Mouse (Mus musculus) lung, postnatal 0 days (tissue): ENCODE measurements around the gene Ankrd31. TPM values are rescaled to one million over a fixed set of nuclear protein-coding genes. Genes with fewer than 3 reads are reported as not detected.

Experiments used
- ATAC-seq: fragments of 200-750 bp; cut with Nextera tagmentation; 2 replicates; pipeline ENCODE4 v1.8.0; 2017; ENCODE audit warnings: moderate library complexity
- DNase-seq: peaks from one replicate; pipeline ENCODE4 v3.0.0-alpha.2; 2016; ENCODE audit warnings: low spot score
- H3K27ac ChIP-seq: fragments of 300-500 bp; sonication (generic); 2 replicates; pipeline ENCODE4 v1.5.1; 2014; ENCODE audit warnings: antibody characterized with exemption, mild to moderate bottlenecking, low read length, mixed read lengths
- H3K27me3 ChIP-seq: fragments of 300-500 bp; sonication (generic); replicated peaks from 2 replicates; pipeline ENCODE4 v1.6.1; 2014; ENCODE audit warnings: low read length, mixed read lengths; ENCODE audit not compliant: insufficient read depth
- H3K36me3 ChIP-seq: fragments of 300-500 bp; sonication (generic); 2 replicates; pipeline ENCODE4 v1.6.1; 2014; ENCODE audit warnings: low read length, mixed read lengths; ENCODE audit not compliant: insufficient read depth
- H3K4me1 ChIP-seq: fragments of 300-500 bp; sonication (generic); 2 replicates; pipeline ENCODE4 v1.6.1; 2014; ENCODE audit warnings: antibody characterized with exemption, low read depth, low read length, mixed read lengths; ENCODE audit not compliant: insufficient read depth
- H3K4me2 ChIP-seq: fragments of 300-500 bp; sonication (generic); replicated peaks from 2 replicates; pipeline ENCODE4 v1.6.1; 2014; ENCODE audit warnings: low read depth, mild to moderate bottlenecking, low read length, moderate library complexity, mixed read lengths
- H3K4me3 ChIP-seq: fragments of 300-500 bp; sonication (generic); 2 replicates; pipeline ENCODE4 v1.5.1; 2014; ENCODE audit warnings: low read depth, low read length
- H3K9ac ChIP-seq: fragments of 300-500 bp; sonication (generic); replicated peaks from 2 replicates; pipeline ENCODE4 v1.6.1; 2014; ENCODE audit warnings: low read depth, mild to moderate bottlenecking
- H3K9me3 ChIP-seq: fragments of 300-500 bp; sonication (generic); 2 replicates; pipeline ENCODE4 v1.6.1; 2016; ENCODE audit warnings: low read length, mixed read lengths
- CTCF ChIP-seq: IDR thresholded peaks from 2 replicates; pipeline ENCODE4 v1.5.1; 2016; ENCODE audit warnings: antibody characterized with exemption, mild to moderate bottlenecking
- EP300 ChIP-seq: IDR thresholded peaks from 2 replicates; pipeline ENCODE4 v1.6.1; 2016; ENCODE audit warnings: antibody characterized with exemption, mild to moderate bottlenecking, control low read depth
- WGBS: fragments of 180-500 bp; shearing (Covaris S2); extraction: QIAGEN DNeasy Blood & Tissue Kit; methylation state at CpG from one replicate; pipeline ENCODE4 v1.1.7; 2014; 5-methylcytosine and 5-hydroxymethylcytosine counted together
- polyA plus RNA-seq: library from polyadenylated mRNA; unstranded; fragments of >200 nt; fragmentation: Nextera tagmentation; extraction: Ambion mirVana; gene quantifications from 2 replicates; pipeline ENCODE4 v1.2.1, GENCODE M21; 2015

Gene Ankrd31
- polyA plus RNA-seq, 1 experiment from 2014 or later, result not detected

DNA sequence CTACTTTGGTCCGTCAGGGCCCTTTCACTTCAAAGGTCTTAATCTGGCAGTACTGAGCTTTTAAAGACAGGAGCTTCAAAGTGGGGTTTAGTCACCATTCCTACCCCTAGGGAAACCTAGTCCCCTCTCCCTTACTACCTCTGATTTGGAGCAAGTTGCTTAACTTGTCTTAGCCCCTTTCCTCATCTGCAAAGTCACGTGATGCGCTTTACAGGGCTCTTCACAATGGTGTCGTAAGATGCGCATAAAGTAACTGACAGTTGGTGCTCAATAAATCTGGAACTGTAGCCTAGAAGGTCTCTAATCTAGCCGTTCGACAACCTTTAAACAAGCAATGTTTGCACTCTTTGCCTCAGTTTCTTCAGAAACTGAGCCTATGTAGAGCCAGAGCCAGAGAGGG, 19.8 kb upstream of the Ankrd31 start:
- Histone ChIP-seq H3K4me1 (no peaks in the 10 kb centered on the region), H3K4me3 (no peak overlapping the region), H3K36me3 (no peaks in the 10 kb centered on the region), H3K4me2 (no peak overlapping the region), H3K9me3 (no peaks in the 10 kb centered on the region), H3K9ac (no peak overlapping the region), H3K27ac (no peak overlapping the region), H3K27me3 (no peaks in the 10 kb centered on the region)
- no peak for TF ChIP-seq CTCF
- TF ChIP-seq EP300, result no peak
- DNase-seq (no peak), ATAC-seq (no peak)
- 73% methylated on average over 7 of the region's 7 CpGs for WGBS

- no peaks in the 10 kb centered on the region for H3K36me3 ChIP-seq
- ATAC-seq (no peak), DNase-seq (no peak)
- no peak overlapping the region for H3K4me3 ChIP-seq
- H3K9ac ChIP-seq, result no peak overlapping the region
- no peaks in the 10 kb centered on the region for H3K9me3 ChIP-seq
- no peaks in the 10 kb centered on the region for H3K4me1 ChIP-seq
- H3K4me2 ChIP-seq, result no peak overlapping the region
- TF ChIP-seq EP300 (no peak), CTCF (no peak)
- 89% methylated on average over 5 of the region's 5 CpGs for WGBS
- no peaks in the 10 kb centered on the region for H3K27me3 ChIP-seq
- no peak overlapping the region for H3K27ac ChIP-seq
Observed at GRCm38 (mm10) chr13:96729146-96729545, 18.9 kb upstream of the Ankrd31 start.

DNA sequence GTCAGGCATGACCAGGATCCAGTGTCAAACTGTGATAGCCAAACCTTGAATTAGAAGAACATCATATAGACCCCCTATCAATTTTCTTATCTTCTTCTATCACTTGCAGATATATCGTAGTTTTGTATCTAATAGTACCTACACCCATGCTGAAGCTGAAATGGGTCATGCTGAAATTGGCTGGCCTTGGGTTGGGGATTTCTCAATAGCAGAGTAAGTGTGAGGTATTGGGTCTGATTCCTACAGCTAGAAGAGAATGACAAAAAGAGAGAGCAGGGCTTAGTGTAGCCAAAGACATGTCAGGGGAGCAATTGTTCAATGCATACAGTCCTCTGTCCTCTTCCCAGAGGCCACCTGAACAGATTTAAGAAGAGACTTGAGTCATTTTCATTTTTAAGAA, 18.0 kb upstream of the Ankrd31 start:
- Histone ChIP-seq H3K4me2 (no peak overlapping the region), H3K36me3 (no peaks in the 10 kb centered on the region), H3K9me3 (no peaks in the 10 kb centered on the region), H3K9ac (no peak overlapping the region), H3K27me3 (no peaks in the 10 kb centered on the region), H3K27ac (no peak overlapping the region), H3K4me3 (no peak overlapping the region), H3K4me1 (no peaks in the 10 kb centered on the region)
- DNase-seq (no peak), ATAC-seq (no peak)
- WGBS, result 69% methylated on average over 1 of the region's 1 CpGs
- TF ChIP-seq EP300, result no peak
- no peak for TF ChIP-seq CTCF

GRCm38 (mm10) chr13:96735175-96735574, 12.9 kb upstream of the Ankrd31 start:
- peak; percentile 6 for DNase-seq
- H3K27ac ChIP-seq, result no peak overlapping the region
- no peaks in the 10 kb centered on the region for H3K4me1 ChIP-seq
- TF ChIP-seq CTCF (peak; percentile 57), EP300 (no peak)
- H3K4me3 ChIP-seq, result no peak overlapping the region
- no peak for ATAC-seq
- H3K9ac ChIP-seq, result no peak overlapping the region
- H3K9me3 ChIP-seq, result no peaks in the 10 kb centered on the region
- no peaks in the 10 kb centered on the region for H3K36me3 ChIP-seq
- H3K4me2 ChIP-seq, result no peak overlapping the region
- 31% methylated on average over 1 of the region's 1 CpGs for WGBS
- no peaks in the 10 kb centered on the region for H3K27me3 ChIP-seq

- no peak overlapping the region for H3K4me2 ChIP-seq
- no peak for TF ChIP-seq CTCF
- no peak for TF ChIP-seq EP300
- ATAC-seq, result no peak
- H3K36me3 ChIP-seq, result no peaks in the 10 kb centered on the region
- H3K27ac ChIP-seq, result no peak overlapping the region
- H3K27me3 ChIP-seq, result no peaks in the 10 kb centered on the region
- DNase-seq, result no peak
- no peaks in the 10 kb centered on the region for H3K9me3 ChIP-seq
- WGBS, result 74% methylated on average over 2 of the region's 2 CpGs
- no peak overlapping the region for H3K9ac ChIP-seq
- H3K4me3 ChIP-seq, result no peak overlapping the region
- H3K4me1 ChIP-seq, result no peaks in the 10 kb centered on the region
Observed at GRCm38 (mm10) chr13:96740159-96740558, 7.9 kb upstream of the Ankrd31 start.

- 72% methylated on average over 2 of the region's 2 CpGs for WGBS
- H3K9me3 ChIP-seq, result no peaks in the 10 kb centered on the region
- no peaks in the 10 kb centered on the region for H3K4me1 ChIP-seq
- peak; percentile 49 for DNase-seq
- TF ChIP-seq CTCF (no peak), EP300 (peak; percentile 62; the same call in 1 of the 2 replicates)
- H3K36me3 ChIP-seq, result no peaks in the 10 kb centered on the region
- no peak overlapping the region for H3K4me2 ChIP-seq
- no peak overlapping the region for H3K27ac ChIP-seq
- peak; percentile 43; the same call in 1 of the 2 replicates for ATAC-seq
- H3K9ac ChIP-seq, result no peak overlapping the region
- no peak overlapping the region for H3K4me3 ChIP-seq
- H3K27me3 ChIP-seq, result no peaks in the 10 kb centered on the region
Observed at GRCm38 (mm10) chr13:96742871-96743270, 5.2 kb upstream of the Ankrd31 start.

DNA sequence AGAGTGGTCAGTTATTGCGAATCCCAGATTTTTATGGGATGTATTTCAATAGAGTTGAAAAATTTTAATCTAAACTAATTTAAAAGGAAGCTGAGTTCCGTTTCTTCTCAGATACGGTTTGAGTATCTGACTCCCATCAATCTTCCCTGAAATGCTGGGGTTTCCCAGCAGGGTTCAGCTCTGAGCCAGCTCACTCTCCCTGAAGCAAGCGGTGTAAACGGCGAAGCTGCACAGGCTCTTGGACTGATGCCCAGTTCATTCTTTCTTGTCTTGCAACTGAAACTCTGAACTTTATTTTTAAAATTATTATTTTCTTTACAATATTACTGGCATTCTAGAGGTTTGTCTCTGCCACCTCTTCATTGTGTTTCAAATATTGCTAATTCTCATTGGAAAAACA, 2.0 kb upstream of the Ankrd31 start:
- no peak for ATAC-seq
- Histone ChIP-seq H3K36me3 (no peaks in the 10 kb centered on the region), H3K9me3 (no peaks in the 10 kb centered on the region), H3K9ac (no peak overlapping the region), H3K4me1 (no peaks in the 10 kb centered on the region), H3K27me3 (no peaks in the 10 kb centered on the region), H3K27ac (no peak overlapping the region), H3K4me2 (no peak overlapping the region), H3K4me3 (no peak overlapping the region)
- DNase-seq, result peak; percentile 42
- no peak for TF ChIP-seq EP300
- no peak for TF ChIP-seq CTCF
- 19% methylated on average over 6 of the region's 6 CpGs for WGBS
